Mouse (Mus musculus) forebrain, postnatal 0 days (tissue): ENCODE results near the gene Slc7a5. TPM values are rescaled to one million over a fixed set of nuclear protein-coding genes. Genes with fewer than 3 reads are reported as not detected.

Experiments
- ATAC-seq: fragments of 200-750 bp; cut with Nextera tagmentation; 2 replicates; pipeline ENCODE4 v1.8.0; 2017; ENCODE audit warnings: mild to moderate bottlenecking, moderate library complexity
- DNase-seq: peaks from one replicate; pipeline ENCODE4 v3.0.0-alpha.2; 2015
- H3K27ac ChIP-seq: fragments of 300-500 bp; sonication (generic); 2 replicates; pipeline ENCODE4 v1.5.1; 2014; ENCODE audit warnings: low read depth, mild to moderate bottlenecking, antibody characterized with exemption, low read length, moderate library complexity, mixed read lengths
- H3K27me3 ChIP-seq: fragments of 300-500 bp; sonication (generic); 2 replicates; pipeline ENCODE4 v1.6.1; 2014; ENCODE audit warnings: mild to moderate bottlenecking, low read length, mixed read lengths; ENCODE audit not compliant: insufficient read depth
- H3K36me3 ChIP-seq: fragments of 300-500 bp; sonication (generic); 2 replicates; pipeline ENCODE4 v1.6.1; 2014; ENCODE audit warnings: mild to moderate bottlenecking, moderate library complexity; ENCODE audit not compliant: insufficient read depth
- H3K4me1 ChIP-seq: fragments of 300-500 bp; sonication (generic); 2 replicates; pipeline ENCODE4 v1.6.1; 2014; ENCODE audit warnings: antibody characterized with exemption; ENCODE audit not compliant: insufficient read depth
- H3K4me2 ChIP-seq: fragments of 300-500 bp; sonication (generic); 2 replicates; pipeline ENCODE4 v1.6.1; 2014; ENCODE audit warnings: low read depth, mild to moderate bottlenecking, moderate library complexity
- H3K4me3 ChIP-seq: fragments of 300-500 bp; sonication (generic); 2 replicates; pipeline ENCODE4 v1.5.1; 2014; ENCODE audit warnings: low read depth, low read length, mixed read lengths
- H3K9ac ChIP-seq: fragments of 300-500 bp; sonication (generic); 2 replicates; pipeline ENCODE4 v1.6.1; 2014; ENCODE audit warnings: mild to moderate bottlenecking
- H3K9me3 ChIP-seq: fragments of 300-500 bp; sonication (generic); 2 replicates; pipeline ENCODE4 v1.6.1; 2016; ENCODE audit warnings: low read length
- CTCF ChIP-seq: sonication (generic); IDR thresholded peaks from 2 replicates; pipeline ENCODE4 v1.5.1; 2016; ENCODE audit warnings: antibody characterized with exemption, control low read depth, low read depth
- WGBS: fragments of 180-500 bp; shearing (Covaris S2); extraction: QIAGEN DNeasy Blood & Tissue Kit; methylation state at CpG from one replicate; pipeline ENCODE4 v1.1.7; 2014; 5-methylcytosine and 5-hydroxymethylcytosine counted together
- polyA plus RNA-seq: library from polyadenylated mRNA; unstranded; fragments of >200 nt; fragmentation: Nextera tagmentation; extraction: Ambion mirVana; gene quantifications from 2 replicates; pipeline ENCODE4 v1.2.1, GENCODE M21; 2015
- total RNA-seq: library from RNA; depleted of rRNA; stranded (reverse); fragments of >200 nt; gene quantifications from 2 replicates; pipeline ENCODE4 v1.2.3, GENCODE M21; 2014

Gene Slc7a5
- total and polyA plus RNA-seq, 2 experiments from 2014 or later: 67.9 to 99.4 TPM

DNA sequence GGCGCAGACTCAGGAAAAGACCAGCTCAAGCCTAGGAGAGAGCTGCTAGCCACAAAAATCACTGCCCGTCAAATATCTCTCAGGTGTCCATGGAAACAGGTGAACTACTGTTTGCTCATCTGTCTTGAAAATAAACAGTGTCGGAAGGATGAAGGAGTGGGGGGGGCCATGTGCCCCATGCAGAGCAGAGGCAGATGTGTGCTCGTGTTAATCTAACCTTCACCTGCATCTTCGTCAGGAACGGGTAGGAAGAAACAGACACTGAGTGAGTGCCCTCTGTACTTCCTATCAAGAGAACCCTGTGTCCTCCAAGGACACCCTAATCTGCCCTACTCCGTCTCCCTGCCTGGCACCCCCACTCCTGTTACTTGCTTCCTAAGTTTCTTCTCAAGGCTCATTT is 55.8 kb downstream of the Slc7a5 start:
- WGBS: 47% methylated on average over 7 of the region's 7 CpGs
- peak overlapping the region; percentile 26; the same call in 1 of the 2 replicates for H3K9ac ChIP-seq
- no peaks in the 10 kb centered on the region for H3K4me1 ChIP-seq
- no peaks in the 10 kb centered on the region for H3K27me3 ChIP-seq
- ATAC-seq (no peak), DNase-seq (no peak)
- 0 out of 2 replicates have a peak overlapping the region, but pooled peaks have one; percentile 45 for H3K4me2 ChIP-seq
- H3K9me3 ChIP-seq: no peaks in the 10 kb centered on the region
- no peak overlapping the region for H3K4me3 ChIP-seq
- peak overlapping the region; percentile 55 for H3K27ac ChIP-seq
- H3K36me3 ChIP-seq: no peaks in the 10 kb centered on the region
- TF ChIP-seq CTCF: no peak

DNA sequence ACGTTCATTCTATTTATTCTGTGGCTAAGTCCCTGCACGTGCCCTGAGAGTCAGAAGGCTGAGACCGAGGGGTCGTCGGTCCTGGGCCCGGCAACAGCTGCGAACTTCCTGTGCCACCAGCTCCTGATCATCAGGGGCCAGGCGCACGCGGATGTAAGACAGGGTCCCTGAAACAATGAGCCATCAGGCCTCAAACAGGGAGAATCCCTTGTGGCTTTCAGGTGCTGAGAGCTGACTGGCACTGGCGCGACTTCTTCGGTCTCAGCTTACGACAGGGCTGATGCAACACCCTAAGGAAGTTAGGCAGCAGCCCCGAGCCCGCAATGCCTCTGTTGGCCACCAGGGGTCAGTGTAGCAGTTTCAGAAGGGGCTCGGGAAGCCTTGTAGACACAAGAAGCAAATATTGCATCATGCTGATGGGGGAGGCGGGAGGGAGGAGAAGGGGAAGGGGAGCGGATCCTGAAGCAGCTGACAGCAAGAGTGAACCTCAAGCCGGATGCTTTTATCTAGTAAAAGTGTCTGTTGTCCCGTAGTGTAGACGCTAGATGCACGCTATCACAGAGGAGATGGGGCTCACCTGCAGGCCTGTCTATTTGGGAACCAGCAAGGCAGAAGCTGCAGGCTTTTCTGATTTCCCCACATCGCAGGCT is 56.5 kb downstream of the Slc7a5 start:
- 0 out of 2 replicates have a peak overlapping the region, but pooled peaks have one; percentile 3 for H3K4me3 ChIP-seq
- 3% methylated on average over 24 of the region's 24 CpGs for WGBS

DNA sequence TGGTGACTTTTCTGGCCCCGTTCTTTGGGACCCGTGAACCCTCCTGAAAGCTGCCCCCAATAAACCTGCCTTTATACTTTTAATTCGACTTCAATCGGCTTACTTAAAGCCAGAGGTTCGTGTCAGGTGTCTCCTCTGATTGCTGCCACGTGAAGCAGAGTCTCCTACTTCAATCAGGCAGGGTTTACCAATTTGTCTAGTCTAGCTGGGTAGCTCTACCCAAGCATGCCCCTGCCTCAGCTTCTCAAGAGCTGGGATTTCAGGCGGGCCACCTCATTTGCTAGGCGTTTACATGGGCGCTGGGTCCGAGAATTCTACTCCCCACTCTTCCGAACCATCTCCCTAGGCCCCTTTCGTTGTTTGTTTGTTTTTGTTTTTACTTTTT is 57.1 kb downstream of the Slc7a5 start:
- 41% methylated on average over 12 of the region's 12 CpGs for WGBS
- TF ChIP-seq CTCF: no peak
- ATAC-seq (peak; percentile 2; the same call in 1 of the 2 replicates), DNase-seq (no peak)
- no peak overlapping the region for H3K9ac ChIP-seq
- no peaks in the 10 kb centered on the region for H3K36me3 ChIP-seq
- H3K9me3 ChIP-seq: no peaks in the 10 kb centered on the region
- H3K27ac ChIP-seq: no peak overlapping the region
- no peak overlapping the region for H3K4me3 ChIP-seq
- H3K4me2 ChIP-seq: peak overlapping the region; percentile 45
- H3K27me3 ChIP-seq: no peaks in the 10 kb centered on the region
- no peaks in the 10 kb centered on the region for H3K4me1 ChIP-seq

More for the DNA sequence above, 56.5 kb downstream of the Slc7a5 start:
- Histone ChIP-seq H3K36me3 (no peaks in the 10 kb centered on the region), H3K9ac (peak overlapping the region; percentile 41; the same call in 1 of the 2 replicates), H3K4me2 (peak overlapping the region; percentile 45), H3K27ac (peak overlapping the region; percentile 55), H3K4me1 (no peaks in the 10 kb centered on the region), H3K27me3 (no peaks in the 10 kb centered on the region), H3K9me3 (no peaks in the 10 kb centered on the region)
- ATAC-seq (peak; percentile 93), DNase-seq (peak; percentile 98)
- peak; percentile 100 for TF ChIP-seq CTCF

DNA sequence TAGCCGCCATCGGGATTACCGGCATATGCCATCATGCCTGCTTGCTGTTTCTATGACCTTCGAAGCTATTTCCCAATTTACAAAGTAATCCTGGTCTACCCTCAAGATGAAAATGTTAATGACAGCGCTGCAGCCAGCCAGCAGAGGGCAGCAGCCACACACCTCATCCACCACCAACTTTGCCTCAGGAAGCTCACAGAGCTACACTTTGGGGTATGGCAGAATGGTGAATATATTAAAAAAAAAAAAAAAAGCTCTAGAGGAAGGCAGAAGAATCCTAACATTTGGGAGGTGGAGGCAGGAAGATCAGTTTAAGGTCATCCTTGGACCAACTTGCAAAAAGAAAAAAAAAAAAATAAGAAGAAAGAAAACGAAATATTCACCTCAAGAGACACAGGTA is 57.5 kb downstream of the Slc7a5 start:
- Histone ChIP-seq H3K27ac (no peak overlapping the region), H3K4me2 (no peak overlapping the region), H3K27me3 (no peaks in the 10 kb centered on the region), H3K9me3 (no peaks in the 10 kb centered on the region), H3K4me3 (no peak overlapping the region), H3K36me3 (no peaks in the 10 kb centered on the region), H3K9ac (no peak overlapping the region), H3K4me1 (no peaks in the 10 kb centered on the region)
- TF ChIP-seq CTCF: peak; percentile 94
- peak; percentile 39; the same call in 1 of the 2 replicates for ATAC-seq
- DNase-seq: peak; percentile 88
- WGBS: 18% methylated on average over 6 of the region's 6 CpGs

DNA sequence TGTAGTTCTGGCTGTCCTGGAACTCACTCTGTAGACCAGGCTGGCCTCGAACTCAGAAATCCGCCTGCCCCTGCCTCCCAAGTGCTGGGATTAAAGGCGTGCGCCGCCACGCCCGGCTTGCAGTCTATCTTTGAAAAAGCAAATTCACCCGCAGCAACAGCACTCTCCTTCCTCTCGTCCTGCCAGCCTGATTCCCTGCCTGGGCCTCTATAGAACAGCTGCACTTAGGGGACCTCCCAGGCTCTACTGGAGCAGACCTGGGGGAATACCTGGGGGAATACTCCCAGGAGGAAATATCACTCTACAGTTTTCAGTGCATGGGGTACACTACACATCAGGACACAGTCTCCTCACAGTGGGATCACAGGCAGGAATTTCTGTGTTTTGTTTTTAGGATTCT is 58.2 kb downstream of the Slc7a5 start:
- Histone ChIP-seq H3K9ac (no peak overlapping the region), H3K4me1 (no peaks in the 10 kb centered on the region), H3K4me2 (no peak overlapping the region), H3K27me3 (no peaks in the 10 kb centered on the region), H3K4me3 (no peak overlapping the region), H3K36me3 (no peaks in the 10 kb centered on the region), H3K27ac (no peak overlapping the region), H3K9me3 (no peaks in the 10 kb centered on the region)
- no peak for DNase-seq
- TF ChIP-seq CTCF: no peak
- ATAC-seq: no peak
- WGBS: 73% methylated on average over 9 of the region's 9 CpGs

DNA sequence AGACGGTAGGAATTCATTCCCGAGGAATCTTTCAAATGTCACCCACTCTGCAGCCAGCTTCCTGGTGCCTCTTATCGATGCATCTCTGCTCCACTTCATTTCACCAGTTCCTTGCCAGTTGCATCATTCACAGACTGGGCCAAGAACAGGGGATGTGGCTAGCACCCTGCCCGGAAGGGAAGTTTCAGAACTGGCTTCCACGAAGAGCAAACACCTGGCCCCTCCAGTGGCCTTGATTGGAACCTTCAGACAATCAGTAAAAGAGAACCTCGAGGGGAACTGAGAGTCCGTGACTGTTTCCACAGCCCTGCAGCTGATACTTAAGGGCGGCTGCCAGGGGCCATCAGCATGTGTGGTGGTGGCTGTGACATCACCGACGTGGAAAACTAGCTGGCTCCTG is 59.0 kb downstream of the Slc7a5 start:
- no peak overlapping the region for H3K4me3 ChIP-seq
- no peaks in the 10 kb centered on the region for H3K9me3 ChIP-seq
- WGBS: 69% methylated on average over 10 of the region's 10 CpGs
- no peaks in the 10 kb centered on the region for H3K27me3 ChIP-seq
- H3K27ac ChIP-seq: no peak overlapping the region
- DNase-seq (no peak), ATAC-seq (no peak)
- TF ChIP-seq CTCF: no peak
- no peak overlapping the region for H3K9ac ChIP-seq
- H3K36me3 ChIP-seq: no peaks in the 10 kb centered on the region
- H3K4me1 ChIP-seq: no peaks in the 10 kb centered on the region
- no peak overlapping the region for H3K4me2 ChIP-seq

DNA sequence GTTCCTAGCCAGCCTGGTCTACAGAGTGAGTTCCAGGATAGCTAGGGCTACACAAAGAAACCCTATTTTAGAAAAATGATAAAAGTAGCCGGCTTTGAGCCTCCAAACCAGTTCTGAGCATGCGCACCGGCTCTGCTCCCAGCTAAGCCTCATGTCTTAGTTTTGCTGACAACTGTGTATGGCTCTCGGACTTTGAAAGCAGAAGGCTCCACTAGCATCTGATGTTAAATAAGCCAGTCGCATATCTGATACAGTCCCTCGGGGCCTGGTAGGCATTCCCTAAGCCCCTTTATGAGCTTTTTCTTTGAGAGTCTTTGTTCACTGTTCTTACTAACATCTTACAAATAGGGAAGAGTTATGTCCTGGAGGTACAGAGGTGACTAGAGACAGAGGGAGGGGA is 59.5 kb downstream of the Slc7a5 start:
- no peak overlapping the region for H3K9ac ChIP-seq
- no peak overlapping the region for H3K4me3 ChIP-seq
- H3K36me3 ChIP-seq: no peaks in the 10 kb centered on the region
- ATAC-seq (no peak), DNase-seq (no peak)
- H3K4me2 ChIP-seq: no peak overlapping the region
- WGBS: 65% methylated on average over 6 of the region's 6 CpGs
- no peaks in the 10 kb centered on the region for H3K9me3 ChIP-seq
- H3K27ac ChIP-seq: no peak overlapping the region
- no peaks in the 10 kb centered on the region for H3K27me3 ChIP-seq
- no peaks in the 10 kb centered on the region for H3K4me1 ChIP-seq
- no peak for TF ChIP-seq CTCF
